Mouse (Mus musculus) embryonic fibroblast, embryonic 13.5 days (primary cell): ENCODE measurements around the gene Fam3b.

Source experiments
- CTCF ChIP-seq: IDR thresholded peaks from 2 replicates; pipeline ENCODE4 v1.5.1; 2011; ENCODE audit warnings: mild to moderate bottlenecking, control low read depth, low read length, moderate library complexity, borderline replicate concordance; ENCODE audit not compliant: insufficient read depth
- POLR2A ChIP-seq: IDR thresholded peaks from 2 replicates; pipeline ENCODE4 v1.6.1; 2011; ENCODE audit warnings: low read depth, mild to moderate bottlenecking, control low read depth, low read length, moderate library complexity

DNA sequence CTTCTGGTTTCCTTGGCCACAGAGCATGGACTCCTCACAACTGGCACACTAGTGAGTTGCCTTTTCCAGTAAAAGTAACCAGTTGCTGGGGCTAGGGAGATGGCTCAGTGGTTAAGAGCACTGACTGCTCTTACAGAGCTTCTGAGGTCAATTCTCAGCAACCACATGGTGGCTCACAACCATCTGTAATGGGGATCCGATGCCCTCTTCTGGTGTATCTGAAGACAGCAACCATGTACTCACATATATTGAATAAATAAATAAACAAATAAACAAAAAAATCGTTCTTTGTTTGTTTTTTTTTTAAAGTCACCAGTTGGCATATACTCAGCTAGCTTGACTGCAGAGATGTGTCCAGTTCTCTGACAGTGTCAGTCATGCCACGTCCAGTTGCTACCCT is 1.7 kb upstream of the Fam3b start:
- TF ChIP-seq CTCF = no peak
- no peak for TF ChIP-seq POLR2A
